Mouse (Mus musculus): Measurements from ENCODE around the gene Slc9a8.

The Slc9a8 gene

DNA sequence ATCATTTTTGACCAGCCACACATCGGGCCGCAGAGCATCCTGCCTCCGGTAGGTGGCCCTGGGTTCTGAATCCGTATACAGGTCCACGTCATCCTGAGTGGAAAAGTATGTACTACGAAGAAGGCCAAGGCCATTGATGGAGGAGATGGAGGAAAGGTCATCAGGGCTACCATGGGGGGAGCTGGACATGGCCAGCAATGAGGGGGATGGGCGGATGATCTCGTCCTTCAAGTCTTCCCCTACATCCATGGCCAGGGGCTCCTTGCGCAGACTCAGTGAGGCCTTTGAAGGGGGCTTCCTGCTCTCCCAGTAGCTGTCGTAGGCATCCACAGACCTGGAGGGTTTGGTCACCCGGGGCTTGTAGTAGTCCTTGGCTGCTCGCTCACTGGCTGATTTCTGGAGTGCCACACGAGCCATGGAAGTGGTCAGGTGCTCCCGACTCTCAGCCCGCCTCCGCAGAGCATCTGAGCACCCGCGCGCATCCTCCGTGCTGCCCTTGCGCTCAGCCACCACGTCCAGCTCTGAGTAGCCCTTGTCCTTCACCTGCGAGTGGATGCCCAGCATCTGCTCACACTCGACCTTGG is 62.4 kb downstream of the Slc9a8 start:
- DNase-seq (ENCODE audit: low spot score in 2 of 2): no peak

DNA sequence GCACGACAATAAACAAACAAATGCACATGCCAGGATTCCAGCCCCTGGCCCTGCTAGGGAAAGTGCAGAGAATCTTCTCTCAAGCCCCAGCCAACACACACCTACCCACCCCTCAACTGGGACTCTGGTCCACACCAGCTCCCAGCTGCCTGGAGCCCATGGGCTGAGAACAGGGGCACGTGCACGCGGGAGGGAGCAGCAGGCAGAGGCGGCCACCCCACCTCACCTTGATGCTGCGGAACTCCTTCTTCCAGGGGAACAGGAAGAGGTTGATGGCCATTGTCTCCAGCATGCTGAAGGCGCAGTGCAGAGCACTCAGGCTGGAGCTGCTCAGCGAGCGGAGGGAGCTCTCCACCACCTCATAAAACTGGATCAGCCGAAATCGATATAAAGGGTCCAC is 63.4 kb downstream of the Slc9a8 start:
- DNase-seq (ENCODE audit: low spot score in 2 of 2): no peak

DNA sequence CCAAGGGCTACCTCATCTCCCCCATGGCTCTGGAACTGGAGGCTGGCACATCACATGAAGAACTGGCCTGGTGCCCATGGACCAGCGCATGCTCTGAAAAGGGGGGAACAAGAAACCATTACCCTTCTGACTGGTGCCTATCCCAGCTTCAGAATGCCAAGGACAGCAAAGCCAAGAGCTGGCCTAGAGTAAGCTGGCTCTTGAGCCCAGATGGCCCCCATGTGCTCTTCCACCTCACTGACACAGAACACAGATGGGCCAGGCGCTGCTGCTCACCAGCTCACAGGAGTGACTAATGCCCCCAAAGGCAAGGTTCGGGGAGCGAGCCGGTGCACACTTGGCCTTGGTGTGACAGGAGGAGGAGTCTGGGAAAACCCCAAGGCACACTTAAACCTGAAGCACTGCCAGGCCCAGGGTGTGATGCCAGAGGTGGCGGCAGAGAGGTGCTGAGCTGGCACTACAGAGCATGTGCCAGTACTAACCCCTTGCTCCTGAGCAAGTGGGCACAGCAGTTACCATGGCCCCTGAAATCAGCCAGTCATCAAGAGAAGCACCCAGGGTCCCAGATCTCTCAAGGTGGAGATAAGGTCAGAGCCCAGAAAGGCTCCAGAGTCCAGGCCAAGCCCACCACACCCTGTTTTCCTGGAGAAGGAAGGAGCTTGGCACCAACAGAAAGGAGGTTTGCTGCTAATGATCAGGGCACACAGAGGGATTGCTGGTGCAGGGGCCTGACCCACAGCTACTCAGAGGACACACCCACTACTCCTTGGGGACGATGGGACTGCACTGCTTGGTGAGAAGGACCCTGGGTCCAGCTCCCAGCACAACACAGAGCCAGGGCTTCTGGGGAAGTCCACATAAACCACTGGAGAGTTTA is 64.2 kb downstream of the Slc9a8 start:
- peak; percentile 67 to 90 for DNase-seq (ENCODE audit: low spot score in 2 of 2)

DNA sequence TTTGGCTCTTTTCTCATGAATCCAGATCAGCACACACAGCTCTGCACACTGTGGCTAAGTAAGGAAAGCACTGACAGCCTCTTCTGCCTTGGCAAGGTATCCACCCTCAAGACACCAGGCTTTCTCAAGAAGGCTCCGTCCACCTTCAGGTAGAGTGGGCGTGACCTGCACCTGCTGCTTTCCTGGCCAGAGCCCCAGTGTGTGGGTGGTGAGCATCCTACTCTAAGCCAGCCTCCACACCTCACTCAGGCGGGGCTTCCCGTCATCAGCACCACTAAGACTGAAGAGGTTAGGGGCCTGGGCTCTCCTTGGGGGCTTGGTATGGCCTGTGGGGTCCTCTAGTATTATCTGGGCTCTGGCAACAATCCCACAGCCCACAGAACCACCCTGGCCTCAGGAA is 65.1 kb downstream of the Slc9a8 start:
- DNase-seq (ENCODE audit: low spot score in 2 of 2): no peak

DNA sequence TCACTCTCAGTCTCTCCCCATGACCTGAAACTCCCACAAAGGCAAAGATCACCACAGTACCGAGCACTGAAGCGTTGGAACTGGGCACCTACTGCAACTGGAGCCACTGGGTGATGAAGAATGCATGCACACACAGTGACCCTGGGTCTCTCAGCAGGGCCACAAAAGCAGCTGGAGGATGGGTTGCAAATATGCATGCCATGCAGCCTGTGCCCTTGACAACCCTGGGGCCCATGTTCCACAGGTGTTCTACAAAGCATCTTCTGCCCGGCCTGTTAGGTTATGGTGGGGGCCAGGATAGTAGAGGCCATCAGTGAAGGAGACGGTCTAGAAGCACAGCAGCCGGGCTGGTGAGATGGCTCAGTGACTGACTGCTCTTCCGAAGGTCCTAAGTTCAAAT is 66.0 kb downstream of the Slc9a8 start:
- no peak for DNase-seq (ENCODE audit: low spot score in 2 of 2)

DNA sequence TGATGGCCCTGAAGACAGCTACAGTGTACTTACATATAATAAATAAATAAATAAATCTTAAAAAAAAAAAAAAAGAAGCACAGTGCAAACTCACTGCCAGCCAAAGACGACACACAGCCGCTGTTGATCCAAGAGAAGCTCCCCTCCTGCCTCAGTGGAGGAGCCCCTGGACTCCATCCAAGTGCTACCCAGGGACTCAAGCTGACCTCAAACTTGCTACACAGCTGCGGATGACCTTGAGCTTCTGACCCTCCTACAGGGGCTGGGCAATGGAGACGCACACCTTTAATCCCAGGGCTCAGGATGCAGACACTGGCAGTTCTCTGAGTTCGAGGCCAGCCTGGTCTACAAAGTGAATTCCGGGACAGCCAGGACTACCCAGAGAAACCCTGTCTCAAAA is 66.5 kb downstream of the Slc9a8 start:
- DNase-seq (ENCODE audit: low spot score in 2 of 2): no peak

DNA sequence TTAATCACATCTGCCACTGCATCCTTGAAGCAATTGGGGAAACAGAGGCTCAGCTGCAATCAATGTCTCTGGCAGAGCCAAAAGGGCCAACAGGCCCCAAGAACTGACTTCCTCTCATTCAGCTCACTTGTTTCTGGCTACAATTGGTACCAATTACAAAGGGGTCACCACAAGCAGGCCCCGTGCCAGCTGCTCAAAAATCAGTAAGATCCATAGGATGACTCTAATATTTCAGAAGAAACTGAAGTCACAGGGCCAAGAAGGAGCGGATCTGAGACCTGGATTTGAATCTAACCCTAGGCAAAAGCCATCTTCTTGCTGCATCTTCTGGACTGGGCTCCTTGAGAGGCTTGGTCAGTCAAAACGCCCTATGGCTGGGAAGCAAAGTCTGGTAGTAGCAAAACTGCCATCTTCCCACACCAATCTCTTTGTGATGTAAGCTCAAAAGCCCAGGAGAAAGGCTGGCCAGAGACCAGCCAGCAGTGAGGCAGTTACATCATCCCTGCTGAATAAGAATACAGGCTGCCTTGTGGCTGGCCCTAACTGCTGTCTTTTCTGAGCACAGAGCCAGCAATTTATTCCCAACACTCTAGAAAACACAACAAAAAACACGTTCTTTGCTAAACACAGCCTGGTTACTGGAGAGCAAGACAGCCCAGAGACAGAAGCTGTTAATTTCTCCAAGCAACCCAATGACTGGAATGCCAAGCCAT is 69.5 kb downstream of the Slc9a8 start:
- DNase-seq (ENCODE audit: low spot score in 2 of 2): no peak

DNA sequence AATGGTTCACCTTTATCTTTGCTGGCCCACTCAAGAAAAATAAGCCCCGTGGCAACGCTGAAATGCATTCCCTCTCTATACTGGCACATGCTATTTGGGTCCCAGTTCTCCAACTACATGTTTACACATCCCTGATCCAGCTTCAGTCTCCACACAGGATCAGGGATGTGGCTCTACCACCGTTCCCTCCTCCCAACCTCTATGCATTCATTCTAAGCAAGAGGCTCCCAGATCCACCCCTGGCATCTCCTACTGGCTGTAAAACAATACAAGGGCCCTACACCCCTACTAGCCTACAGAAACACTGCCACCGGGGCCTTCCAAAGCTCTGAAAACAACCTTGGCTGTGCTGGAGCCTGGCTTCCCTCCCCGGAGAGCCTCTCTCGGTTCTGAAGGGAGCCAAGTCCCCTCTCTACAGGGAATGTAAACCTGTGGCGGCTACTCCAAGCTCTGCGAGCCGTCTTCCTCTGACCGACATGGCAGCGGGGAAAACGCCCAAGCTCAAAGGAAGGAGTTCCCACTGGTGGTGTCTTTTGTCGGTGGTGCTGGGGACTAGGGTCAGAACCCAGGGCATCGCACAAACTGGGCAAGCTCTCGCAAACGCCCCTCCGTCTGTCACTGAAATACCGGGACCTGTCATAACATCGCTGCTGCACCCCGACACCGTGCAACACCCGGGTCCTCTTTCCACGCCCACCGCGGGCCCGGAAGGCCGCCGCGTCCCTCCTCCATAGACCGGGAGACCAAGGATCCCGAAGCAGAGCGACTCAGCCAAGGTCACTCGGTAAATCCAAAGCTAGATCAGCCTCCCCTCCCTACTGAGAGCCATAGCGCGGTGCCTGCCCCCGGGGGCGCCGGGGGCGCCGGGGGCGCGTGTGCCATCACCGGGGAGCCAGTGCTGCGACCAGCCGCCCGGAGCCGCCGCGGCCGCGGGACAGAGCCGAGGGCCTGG is 70.5 kb downstream of the Slc9a8 start, which contains the start of gene Rnf114:
Gene Rnf114, plus strand, starts transcription at position 889 of the 952 bp plus-strand sequence.
- DNase-seq (ENCODE audit: low spot score in 2 of 2): no peak

DNA sequence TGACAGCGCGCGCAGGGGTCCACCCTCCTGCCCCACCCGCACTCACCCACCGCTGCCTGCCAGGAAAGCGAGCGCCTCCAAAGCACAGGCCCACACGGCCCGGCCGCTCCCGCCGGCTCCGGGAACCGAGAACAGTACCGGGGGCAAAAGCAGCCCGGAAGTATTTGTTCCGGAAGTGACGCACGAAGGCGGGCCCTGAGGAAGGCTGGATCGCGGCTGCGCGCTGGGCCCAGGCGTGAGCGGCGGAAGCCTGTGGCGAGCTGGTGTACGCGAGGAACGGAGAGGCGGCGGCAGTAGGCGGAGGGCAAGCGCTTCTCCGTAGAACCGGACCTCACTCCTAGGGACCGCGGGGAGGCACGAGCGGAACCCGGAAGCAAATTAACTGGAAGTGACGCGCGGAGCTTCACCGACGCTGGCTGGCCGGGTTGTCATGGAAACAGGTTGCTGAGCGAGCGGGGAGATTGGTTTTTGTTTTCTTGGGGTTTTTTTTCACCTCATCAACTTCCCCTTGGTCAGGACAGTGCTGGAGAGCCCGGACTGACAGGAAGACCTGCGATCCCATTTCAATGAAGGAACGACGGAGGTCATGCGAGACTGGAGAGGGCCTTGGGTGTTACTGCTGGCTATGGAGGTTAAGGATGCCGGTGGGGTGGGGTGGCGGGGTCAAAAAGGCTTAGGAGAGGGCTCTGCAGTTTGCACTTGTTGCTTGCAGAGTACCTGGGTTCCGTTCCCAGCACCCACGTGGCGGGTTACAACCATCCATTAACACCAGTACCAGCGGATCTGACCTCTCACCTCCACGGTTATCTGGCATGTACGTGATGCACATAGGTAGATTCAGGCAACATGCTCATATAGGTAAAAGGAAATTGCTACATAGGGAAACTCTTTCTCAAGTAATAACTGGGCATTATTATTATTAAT is 71.5 kb downstream of the Slc9a8 start, which contains the start of gene Spata2:
Gene Spata2, minus strand, starts transcription at position 175 of the 924 bp plus-strand sequence.
- peak; percentile 82 to 89 for DNase-seq (ENCODE audit: low spot score in 2 of 2)

DNA sequence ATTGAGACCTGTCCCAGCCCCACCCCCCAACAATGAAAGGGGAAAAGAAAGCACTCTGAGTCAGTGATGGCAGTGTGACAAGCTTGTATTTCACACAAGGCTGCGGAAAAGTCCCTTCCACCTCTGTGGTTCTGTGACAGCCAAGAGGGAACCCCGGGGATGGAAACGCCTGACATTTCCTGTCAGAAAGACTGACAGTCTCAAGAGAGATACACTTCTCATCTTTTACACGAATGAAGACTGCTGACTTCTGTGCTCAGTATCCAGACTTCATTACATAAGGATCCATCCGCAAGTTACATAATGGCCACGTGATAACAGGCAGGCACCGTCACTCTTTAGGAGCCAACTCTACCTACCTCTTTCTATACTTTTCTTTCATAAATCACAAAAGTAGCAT is 74.9 kb downstream of the Slc9a8 start:
- no peak for DNase-seq (ENCODE audit: low spot score in 2 of 2)

DNA sequence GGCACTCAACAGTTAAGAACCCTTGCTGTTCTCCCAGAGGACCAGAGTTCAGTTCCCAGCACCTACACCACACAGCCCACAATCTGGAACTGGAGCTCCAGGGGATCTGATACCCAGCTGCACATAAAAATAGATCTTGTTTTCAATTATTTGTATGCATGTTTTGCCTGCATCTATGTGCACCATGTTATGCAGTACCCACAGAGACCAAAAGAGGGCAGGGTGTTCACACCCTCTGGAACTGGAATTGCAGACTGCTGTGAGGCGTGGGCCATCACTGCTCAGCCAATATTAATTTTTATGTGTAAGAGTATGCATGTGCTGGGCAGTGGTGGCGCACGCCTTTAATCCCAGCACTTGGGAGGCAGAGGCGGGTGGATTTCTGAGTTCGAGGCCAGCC is 75.8 kb downstream of the Slc9a8 start:
- no peak for DNase-seq (ENCODE audit: low spot score in 2 of 2)

DNA sequence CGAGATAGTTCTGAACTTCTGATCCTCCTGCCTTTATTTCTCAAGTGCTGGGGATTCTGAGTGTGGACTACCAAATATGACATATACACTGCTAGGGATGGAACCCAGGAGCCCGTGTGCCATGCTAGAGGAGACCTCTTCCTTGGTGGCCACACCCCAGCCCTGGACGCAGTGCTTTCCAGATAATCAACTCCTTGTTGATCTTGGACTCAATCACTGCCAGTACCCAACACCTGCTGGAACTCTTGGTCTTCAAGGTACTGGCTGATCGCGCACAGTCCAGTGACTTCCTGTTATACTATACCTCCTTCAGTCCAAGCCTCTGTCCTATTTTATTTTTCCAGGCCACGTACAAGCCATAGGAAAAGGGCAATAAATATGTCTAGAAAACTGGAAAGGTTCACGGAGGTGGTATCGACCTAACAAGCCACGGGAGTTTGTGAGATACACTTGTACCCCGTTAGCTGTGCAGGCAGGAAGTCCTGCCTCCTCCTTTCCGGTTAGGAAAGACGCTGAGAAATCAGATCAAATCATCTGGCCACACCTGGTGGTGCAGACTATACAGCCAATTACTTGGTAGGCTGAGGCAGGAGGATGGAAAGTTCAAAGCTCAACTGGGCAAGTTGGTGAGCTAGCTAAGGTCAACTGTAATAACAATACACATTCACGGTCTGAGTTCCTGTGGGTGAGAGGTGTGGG is 81.2 kb downstream of the Slc9a8 start:
- DNase-seq (ENCODE audit: low spot score in 2 of 2): no peak

DNA sequence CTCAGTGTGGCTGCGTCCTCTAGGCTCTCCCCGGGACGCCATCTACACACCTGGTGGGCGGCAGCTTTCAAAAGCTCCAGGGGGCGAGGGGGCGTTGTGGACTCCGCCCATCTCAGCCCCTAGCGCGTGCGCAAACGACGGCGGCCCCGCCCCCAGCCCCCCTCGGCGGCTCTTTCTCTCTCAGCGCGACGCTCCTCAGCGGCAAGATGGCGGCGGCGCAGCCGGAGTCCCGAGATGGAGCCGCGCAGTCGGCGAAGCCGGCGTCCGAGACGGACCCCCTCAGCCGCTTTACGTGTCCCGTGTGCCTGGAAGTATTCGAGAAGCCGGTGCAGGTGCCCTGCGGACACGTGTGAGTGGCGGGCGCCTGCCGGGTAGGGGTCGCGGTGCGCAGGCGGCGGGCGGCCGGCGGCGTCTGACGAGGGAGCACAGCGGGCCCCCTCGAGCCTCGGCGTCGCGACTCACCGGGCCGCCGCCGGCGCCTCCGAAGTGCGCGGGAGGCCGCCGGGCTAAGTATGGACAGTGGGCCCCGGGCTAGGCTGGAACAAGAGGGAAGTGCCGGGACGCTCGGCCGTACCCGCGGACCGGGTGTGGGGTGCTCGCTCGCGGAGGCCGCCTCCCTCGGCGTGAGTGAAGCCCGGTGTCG is 81.9 kb downstream of the Slc9a8 start:
- DNase-seq (ENCODE audit: low spot score in 2 of 2): peak; percentile 81 to 92

DNA sequence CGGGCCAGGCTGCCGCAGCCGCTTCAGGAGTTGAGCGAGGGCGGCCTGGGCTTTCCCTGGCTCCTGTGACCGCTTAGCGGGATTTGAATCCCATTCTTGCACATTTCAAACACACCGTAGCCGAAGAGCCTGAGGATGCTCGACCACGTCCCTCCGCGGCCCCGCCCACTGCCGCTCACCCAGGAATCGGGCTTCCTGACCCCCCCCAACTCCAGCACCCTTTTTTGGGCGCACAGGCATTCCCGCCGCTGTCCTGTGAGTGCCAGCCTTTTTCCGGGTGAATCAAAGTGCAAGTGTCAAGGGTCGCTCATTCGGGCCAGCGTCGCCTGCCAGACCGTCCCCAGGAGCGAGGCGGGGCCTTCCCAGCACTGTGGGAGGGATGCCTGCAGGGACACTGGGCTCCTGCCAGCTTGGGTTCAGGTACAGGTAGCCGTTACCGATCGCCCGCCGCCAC is 82.4 kb downstream of the Slc9a8 start:
- no peak for DNase-seq (ENCODE audit: low spot score in 2 of 2)

DNA sequence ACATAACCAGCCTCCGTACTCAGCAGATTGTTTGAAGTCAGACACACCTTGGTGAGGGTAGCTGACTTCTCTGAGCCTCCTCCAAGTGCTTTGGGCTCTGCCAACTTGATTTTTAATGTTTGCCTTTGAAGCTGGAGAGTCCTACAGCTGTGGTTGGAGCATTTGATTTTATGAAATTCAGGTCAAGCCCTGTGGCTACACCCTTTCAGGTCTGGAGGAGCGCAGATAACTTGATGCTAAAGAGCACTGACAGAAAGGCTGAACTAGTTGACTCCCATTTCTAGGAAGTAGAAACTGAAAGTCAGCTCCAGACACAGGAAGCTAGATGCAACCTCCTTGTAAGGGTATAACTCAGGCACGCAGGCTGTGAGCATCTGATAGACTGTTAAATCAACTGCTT is 83.6 kb downstream of the Slc9a8 start:
- no peak for DNase-seq (ENCODE audit: low spot score in 2 of 2)

DNA sequence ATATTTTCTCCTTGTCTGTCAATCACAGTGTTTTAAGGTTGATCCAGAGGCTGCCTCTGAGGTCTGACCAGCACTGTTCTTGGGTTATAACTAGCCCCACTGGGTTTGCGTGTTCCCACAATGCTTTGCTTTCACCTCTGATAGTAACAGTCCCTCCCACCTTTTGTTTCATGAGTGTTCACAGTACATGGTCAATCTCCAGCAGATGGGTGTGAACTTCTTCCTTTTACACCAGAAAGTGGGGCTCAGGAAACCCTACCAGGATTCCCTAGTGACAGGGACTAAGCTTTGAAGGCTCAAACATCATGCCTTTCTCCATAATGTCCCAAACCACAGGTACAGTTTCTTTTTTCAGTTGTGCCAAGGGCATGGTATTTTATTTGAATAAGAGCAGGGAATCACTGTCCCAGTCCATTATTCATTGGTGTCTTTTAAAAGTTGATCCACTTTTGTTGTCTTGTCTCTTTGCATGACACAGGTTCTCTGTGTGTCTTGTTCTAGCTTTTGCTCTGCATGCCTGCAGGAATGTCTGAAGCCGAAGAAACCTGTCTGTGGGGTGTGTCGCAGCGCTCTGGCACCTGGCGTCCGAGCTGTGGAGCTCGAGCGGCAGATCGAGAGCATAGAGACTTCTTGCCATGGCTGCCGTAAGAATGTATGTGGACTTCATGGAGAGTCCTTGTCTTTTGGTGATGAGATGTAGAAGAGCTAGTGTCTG is 85.2 kb downstream of the Slc9a8 start:
- DNase-seq (ENCODE audit: low spot score in 2 of 2): no peak

DNA sequence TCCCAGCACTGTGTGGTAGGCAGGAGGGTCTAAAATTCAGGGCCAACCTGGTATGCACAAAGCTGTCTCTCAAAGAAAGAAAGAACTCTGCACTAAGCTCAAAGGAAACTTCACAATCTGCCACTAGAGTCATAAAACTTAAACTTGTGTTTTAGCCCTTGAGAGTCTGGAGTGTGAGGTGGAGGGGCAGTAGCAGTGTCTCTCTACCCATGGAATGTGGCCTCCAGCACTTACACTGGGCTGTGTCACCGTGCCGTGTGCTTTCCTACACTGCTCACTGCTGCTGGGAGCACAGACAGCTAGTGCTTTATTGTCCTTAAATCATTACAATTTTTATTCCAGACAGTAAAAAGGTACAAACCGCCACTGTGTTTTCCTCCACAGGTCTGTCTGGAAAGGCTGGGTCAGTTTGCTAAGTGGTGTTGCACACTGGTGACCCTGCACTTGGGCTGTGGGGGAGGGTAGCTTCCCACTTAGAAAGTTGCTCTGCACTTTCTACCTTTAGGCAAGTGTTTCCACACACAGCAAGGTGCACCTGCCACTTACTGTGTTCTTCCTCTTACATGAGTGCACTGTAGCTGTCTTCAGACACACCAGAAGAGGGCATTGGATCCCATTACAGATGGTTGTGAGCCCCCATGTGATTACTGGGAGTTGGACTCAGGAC is 86.3 kb downstream of the Slc9a8 start:
- DNase-seq (ENCODE audit: low spot score in 2 of 2): no peak

DNA sequence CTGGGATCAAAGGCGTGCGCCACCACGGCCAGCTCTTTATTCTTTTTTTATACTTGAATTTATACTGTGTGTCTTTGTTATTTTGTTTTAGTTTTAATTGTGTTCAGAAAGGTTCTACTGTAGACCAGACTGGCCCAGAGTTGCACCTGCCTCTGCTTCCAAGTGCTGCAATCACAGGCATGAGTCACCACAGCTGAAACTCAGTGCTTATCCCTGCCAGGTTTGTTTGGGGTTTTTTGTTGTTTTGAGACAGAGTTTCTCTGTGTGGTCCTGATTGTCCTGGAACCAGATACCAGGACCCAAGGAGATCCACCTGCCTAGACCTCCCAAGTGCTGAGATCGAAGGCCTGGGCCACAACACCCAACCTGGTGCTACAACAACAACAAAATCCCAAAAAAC is 87.1 kb downstream of the Slc9a8 start:
- DNase-seq (ENCODE audit: low spot score in 2 of 2): no peak

Measured in cerebellum, postnatal 4 days (tissue).